Comparison of ENCODE assay signal across 11 mouse cellular contexts in genomic region chr13:15466496-15466895, GRCm38 (mm10). TPM values are rescaled to one million over a fixed set of nuclear protein-coding genes. Genes with fewer than 3 reads are reported as not detected.
A peak's percentile ranks its signal among the peaks of the same experiment; 100 is the strongest.
DNase-seq lines count a peak whose midpoint lies in the region; ATAC-seq lines count a peak whose summit lies in the region.
"Had no signal": no experiment of that assay in that cellular context is flagged by ENCODE, and none has a peak within 500 bp of the region (broad histone marks: within the 10 kb centered on the region; RNA-seq: fewer than 3 reads in every experiment).

No protein-coding gene starts in this region.

- H3K4me1 ChIP-seq in heart, embryonic 15.5 days (replicated peaks), result peaks cover 4% of the 10 kb centered on the region; the same call in 1 of the 2 replicates
- H3K4me1 ChIP-seq in embryonic facial prominence, embryonic 15.5 days, result peaks cover 34% of the 10 kb centered on the region
- peaks cover 3% of the 10 kb centered on the region; the same call in 1 of the 2 replicates for H3K4me1 ChIP-seq in intestine, embryonic 16.5 days (ENCODE audit: control insufficient read depth, insufficient read depth, low read length)
- H3K4me1 ChIP-seq in neural tube, embryonic 13.5 days (replicated peaks), result peaks cover 64% of the 10 kb centered on the region
- H3K4me1 ChIP-seq: liver, embryonic 13.5 days had no signal

- peak overlapping the region; percentile 7; the same call in 1 of the 2 replicates for H3K4me2 ChIP-seq in heart, embryonic 15.5 days
- H3K4me2 ChIP-seq in embryonic facial prominence, embryonic 15.5 days (replicated peaks), result peak overlapping the region; percentile 32
- H3K4me2 ChIP-seq in intestine, embryonic 16.5 days (ENCODE audit: low read depth, low read length), result peak overlapping the region; percentile 40
- peak overlapping the region; percentile 95 for H3K4me2 ChIP-seq in neural tube, embryonic 13.5 days
- H3K4me2 ChIP-seq: liver, embryonic 13.5 days had no signal

- no peaks in the 10 kb centered on the region for H3K36me3 ChIP-seq in heart, embryonic 15.5 days
- no peaks in the 10 kb centered on the region for H3K36me3 ChIP-seq in embryonic facial prominence, embryonic 15.5 days
- H3K36me3 ChIP-seq in intestine, embryonic 16.5 days (ENCODE audit: control insufficient read depth, insufficient read depth, low read length), result no peaks in the 10 kb centered on the region
- no peaks in the 10 kb centered on the region for H3K36me3 ChIP-seq in neural tube, embryonic 13.5 days
- H3K36me3 ChIP-seq: liver, embryonic 13.5 days had no signal

- DNase-seq in heart, postnatal 4 days, result no peak
- DNase-seq in frontal cortex, postnatal 10 days (ENCODE audit: low spot score in 2 of 2), result no peak
- DNase-seq in right cerebral cortex, postnatal 36 days (ENCODE audit: low spot score in 2 of 2), result no peak
- DNase-seq: cerebellum, adult 11 months; kidney, adult 18-20 months; liver, embryonic 13.5 days had no signal

- no peak overlapping the region for H3K9ac ChIP-seq in heart, embryonic 15.5 days
- no peak overlapping the region for H3K9ac ChIP-seq in embryonic facial prominence, embryonic 15.5 days
- H3K9ac ChIP-seq in intestine, embryonic 16.5 days (ENCODE audit: low read depth, low read length), result no peak overlapping the region
- no peak overlapping the region for H3K9ac ChIP-seq in neural tube, embryonic 13.5 days
- H3K9ac ChIP-seq: liver, embryonic 13.5 days had no signal

- WGBS in heart, embryonic 15.5 days, result 59% methylated on average over 6 of the region's 6 CpGs
- 20% methylated on average over 6 of the region's 6 CpGs for WGBS in embryonic facial prominence, embryonic 15.5 days
- 52% methylated on average over 6 of the region's 6 CpGs for WGBS in intestine, embryonic 16.5 days
- 16% methylated on average over 6 of the region's 6 CpGs for WGBS in neural tube, embryonic 13.5 days

- H3K27ac ChIP-seq in heart, embryonic 15.5 days, result no peak overlapping the region
- no peak overlapping the region for H3K27ac ChIP-seq in embryonic facial prominence, embryonic 15.5 days (replicated peaks)
- no peak overlapping the region for H3K27ac ChIP-seq in intestine, embryonic 16.5 days (ENCODE audit: low read length)
- no peak overlapping the region for H3K27ac ChIP-seq in neural tube, embryonic 13.5 days (replicated peaks)
- H3K27ac ChIP-seq: liver, embryonic 13.5 days had no signal

- no peak for ATAC-seq in heart, embryonic 15.5 days (replicated peaks; ENCODE audit: insufficient number of reproducible peaks, insufficient read depth, low FRiP score, low read depth)
- no peak for ATAC-seq in embryonic facial prominence, embryonic 15.5 days (ENCODE audit: insufficient number of reproducible peaks, low FRiP score, low TSS enrichment, low read depth)
- ATAC-seq in intestine, embryonic 16.5 days, result no peak
- no peak for ATAC-seq in neural tube, embryonic 13.5 days (ENCODE audit: low read depth)
- no peak for ATAC-seq in megakaryocyte, adult 5-6 weeks (ENCODE audit: poor library complexity, severe bottlenecking)

- no peaks in the 10 kb centered on the region for H3K9me3 ChIP-seq in heart, embryonic 15.5 days (replicated peaks)
- no peaks in the 10 kb centered on the region for H3K9me3 ChIP-seq in embryonic facial prominence, embryonic 15.5 days (replicated peaks)
- H3K9me3 ChIP-seq in intestine, embryonic 16.5 days (ENCODE audit: control insufficient read depth, low read length), result no peaks in the 10 kb centered on the region
- no peaks in the 10 kb centered on the region for H3K9me3 ChIP-seq in neural tube, embryonic 13.5 days
- H3K9me3 ChIP-seq: liver, embryonic 13.5 days had no signal

- no peak overlapping the region for H3K4me3 ChIP-seq in heart, embryonic 15.5 days
- H3K4me3 ChIP-seq in embryonic facial prominence, embryonic 15.5 days (replicated peaks), result peak overlapping the region; percentile 16; the same call in 1 of the 2 replicates
- H3K4me3 ChIP-seq in intestine, embryonic 16.5 days (ENCODE audit: low read length), result no peak overlapping the region; the same call in 1 of the 2 replicates
- H3K4me3 ChIP-seq in neural tube, embryonic 13.5 days, result peak overlapping the region; percentile 10; the same call in 1 of the 2 replicates
- H3K4me3 ChIP-seq: liver, embryonic 13.5 days had no signal

- H3K27me3 ChIP-seq in heart, embryonic 15.5 days, result peaks cover 46% of the 10 kb centered on the region
- no peaks in the 10 kb centered on the region for H3K27me3 ChIP-seq in embryonic facial prominence, embryonic 15.5 days
- H3K27me3 ChIP-seq in intestine, embryonic 16.5 days (replicated peaks; ENCODE audit: control insufficient read depth, insufficient read depth, low read length), result peaks cover 22% of the 10 kb centered on the region
- H3K27me3 ChIP-seq in neural tube, embryonic 13.5 days, result peaks cover 22% of the 10 kb centered on the region

RNA-seq across cellular contexts. Expression of gene Gli3, which starts 3.5 kb away (rescaled TPM):
- 4.8 and 7.7 TPM in 2 replicates for polyA plus RNA-seq in heart, embryonic 15.5 days (2015; fragmentation: Nextera tagmentation; extraction: Ambion mirVana)
- total RNA-seq in heart, postnatal 4 days (2021), result 10 to 100 TPM; 12.7 to 13.3 TPM
- polyA plus RNA-seq in embryonic facial prominence, embryonic 15.5 days (2015; fragmentation: Nextera tagmentation; extraction: Ambion mirVana), result 23.1 and 24.7 TPM in 2 replicates
- polyA plus RNA-seq in intestine, embryonic 16.5 days (2015; fragmentation: Nextera tagmentation; extraction: Ambion mirVana), result 7.7 and 8.9 TPM in 2 replicates
- 4.8 and 7.9 TPM in 2 replicates for polyA plus RNA-seq in neural tube, embryonic 13.5 days (2015; fragmentation: Nextera tagmentation; extraction: Ambion mirVana)
- total RNA-seq in megakaryocyte, adult 5-6 weeks (2015), result not detected in 2 replicates
- total RNA-seq in megakaryocyte, adult 5-6 weeks (2017), result not detected in 2 replicates

Comparison
In these comparisons a context has a peak if more than half of its experiments do, and no peak if none do; other contexts are left out.
1. H3K4me2 ChIP-seq: peak in every context shown above with its lines; median percentile 95 in neural tube, embryonic 13.5 days; 40 in intestine, embryonic 16.5 days; 32 in embryonic facial prominence, embryonic 15.5 days; 7 in heart, embryonic 15.5 days.
2. H3K4me3 ChIP-seq: peak in embryonic facial prominence, embryonic 15.5 days (single experiment) and neural tube, embryonic 13.5 days (single experiment); none in heart, embryonic 15.5 days (single experiment) and intestine, embryonic 16.5 days (single experiment).